Mouse (Mus musculus): ENCODE measurements around the gene Ipo13.

Gene Ipo13

DNA sequence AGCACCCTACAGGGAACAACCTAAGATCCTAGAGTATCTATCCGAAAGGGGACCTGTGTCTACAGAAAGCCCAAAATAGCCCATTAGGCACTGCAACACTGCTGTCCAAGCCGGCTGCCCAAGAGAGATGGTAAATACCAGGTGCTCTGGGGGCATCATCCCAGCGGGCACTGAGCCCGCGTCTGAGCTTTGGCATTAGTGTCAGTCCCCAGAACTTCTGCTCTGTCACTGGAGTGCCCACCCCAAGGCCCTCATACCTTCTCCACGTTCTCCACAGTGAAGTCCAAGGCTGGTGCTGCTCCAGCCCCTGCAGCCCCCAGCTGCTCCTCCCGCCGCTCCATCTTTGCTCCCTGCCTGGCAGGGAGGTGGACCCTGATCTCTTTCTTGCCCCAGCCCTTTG is 768 bp downstream of the Ipo13 start:
- DNase-seq (ENCODE audit: low read depth) = no peak

DNA sequence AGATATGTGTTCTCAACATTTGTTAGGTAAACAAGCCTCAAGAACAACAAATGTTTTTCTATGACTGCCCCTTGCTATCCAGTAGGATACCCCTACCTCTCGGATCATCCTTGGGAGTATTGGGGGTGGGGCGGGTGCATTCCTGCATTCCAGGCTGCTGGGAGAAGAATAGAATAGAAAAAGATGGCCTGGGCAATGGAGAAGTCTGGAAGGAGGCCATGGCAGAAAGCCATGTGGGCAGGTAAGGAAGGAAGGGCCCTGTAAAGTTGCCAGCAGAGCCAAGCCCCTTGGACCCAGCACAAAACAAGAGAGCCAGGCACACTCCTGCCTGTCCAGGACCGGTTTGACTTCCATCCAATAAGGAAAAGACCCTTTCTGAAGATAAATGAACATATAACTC is 1.4 kb downstream of the Ipo13 start:
- DNase-seq (ENCODE audit: low read depth) = no peak

DNA sequence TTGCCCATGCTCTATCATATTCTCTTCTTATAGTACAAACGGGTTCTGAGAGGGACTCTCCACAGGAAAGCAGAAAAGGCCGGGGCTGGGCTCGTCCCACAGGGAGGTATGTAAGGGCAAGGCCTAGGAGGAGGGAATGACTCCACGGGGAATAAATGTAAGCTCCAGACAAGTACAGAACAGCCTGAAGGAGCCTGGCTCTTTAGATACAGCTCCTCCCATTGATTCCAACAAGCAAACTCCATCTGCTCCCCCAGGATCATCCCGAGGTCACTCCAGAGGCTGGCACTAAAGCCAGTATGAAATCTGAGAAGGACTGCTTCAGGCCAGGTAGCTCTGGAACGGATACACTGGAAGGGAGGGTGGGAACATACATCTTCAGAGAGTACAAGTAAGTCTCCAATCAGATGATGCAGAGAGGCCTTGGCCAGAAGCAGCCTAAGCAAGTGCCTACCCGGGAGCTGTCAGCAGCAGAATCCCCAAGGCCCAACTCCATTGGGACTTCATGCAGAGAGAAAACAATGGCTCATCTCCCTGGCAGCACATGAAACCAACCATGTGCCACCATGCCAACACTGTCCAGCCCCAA is 2.0 kb downstream of the Ipo13 start:
- DNase-seq (ENCODE audit: low read depth) = no peak

DNA sequence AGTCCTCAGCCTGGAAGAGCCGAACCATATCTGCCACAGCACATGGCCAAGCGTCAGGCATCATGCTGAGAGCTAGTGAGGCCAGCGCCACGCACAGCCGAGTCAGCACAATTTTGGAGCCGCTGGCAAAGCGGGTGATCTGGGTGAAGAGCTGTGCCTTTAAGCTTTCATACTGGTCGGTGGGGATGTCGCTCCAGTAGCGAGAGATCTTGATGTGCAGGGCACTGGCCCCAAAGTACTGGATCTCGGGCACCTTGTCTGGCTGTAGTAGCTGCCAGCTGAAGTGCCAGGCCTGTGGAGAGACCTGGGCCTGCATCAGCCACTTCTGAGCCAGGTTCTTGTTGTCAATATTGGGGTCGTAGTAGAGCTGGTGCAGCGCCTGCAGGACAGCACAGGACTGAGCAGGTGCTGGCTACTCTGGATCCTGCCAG is 2.7 kb downstream of the Ipo13 start:
- no peak for DNase-seq (ENCODE audit: low read depth)

DNA sequence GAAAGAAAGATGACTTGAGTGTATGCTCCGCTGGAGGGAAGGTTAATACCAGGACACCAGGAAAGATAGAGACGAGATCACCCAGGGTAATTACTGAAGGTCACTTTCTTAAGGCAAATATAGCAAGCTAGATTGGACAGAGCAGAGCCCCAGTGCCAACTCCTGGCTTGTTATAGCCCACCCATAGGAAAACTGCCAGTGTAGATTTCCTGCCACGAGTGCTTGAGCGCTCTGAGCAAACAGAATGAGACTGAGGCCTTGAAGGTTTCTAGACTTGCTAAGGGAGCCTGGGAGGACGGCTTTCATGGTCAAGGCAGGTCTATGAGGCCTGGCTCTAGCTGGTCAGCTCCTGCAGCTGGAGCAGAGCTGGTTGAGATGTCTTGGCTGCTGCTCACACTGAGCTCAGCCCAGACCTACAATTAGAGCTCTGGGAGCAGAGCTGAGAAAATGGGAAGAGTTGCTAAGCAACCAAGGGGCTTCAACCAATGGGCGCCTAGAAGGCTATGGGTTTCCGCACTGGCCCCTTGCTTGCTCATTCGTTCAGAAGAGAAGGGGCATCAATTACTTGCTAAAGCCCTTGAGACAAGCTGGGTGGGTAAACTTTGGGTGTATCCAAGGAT is 5.9 kb downstream of the Ipo13 start:
- DNase-seq (ENCODE audit: low read depth) = no peak

DNA sequence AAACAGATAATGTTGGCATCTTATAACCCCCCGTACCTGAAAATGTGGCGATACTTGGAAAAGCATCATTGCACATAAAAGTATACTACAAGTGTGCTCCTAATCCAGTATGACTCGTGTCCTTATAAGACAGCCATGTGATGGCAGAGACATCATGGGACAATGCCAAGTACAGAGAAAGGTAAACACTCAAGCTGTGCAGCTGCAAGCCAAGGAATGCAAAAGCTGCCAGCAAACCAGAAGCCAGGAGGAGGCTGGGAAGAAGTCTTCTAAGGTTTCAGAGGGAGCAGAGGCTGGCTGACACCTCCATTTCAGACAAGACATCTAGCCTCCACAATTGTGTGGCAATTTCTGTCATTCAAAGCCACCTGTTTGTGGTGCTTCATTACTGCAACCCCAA is 8.6 kb downstream of the Ipo13 start:
- no peak for DNase-seq (ENCODE audit: low read depth)

DNA sequence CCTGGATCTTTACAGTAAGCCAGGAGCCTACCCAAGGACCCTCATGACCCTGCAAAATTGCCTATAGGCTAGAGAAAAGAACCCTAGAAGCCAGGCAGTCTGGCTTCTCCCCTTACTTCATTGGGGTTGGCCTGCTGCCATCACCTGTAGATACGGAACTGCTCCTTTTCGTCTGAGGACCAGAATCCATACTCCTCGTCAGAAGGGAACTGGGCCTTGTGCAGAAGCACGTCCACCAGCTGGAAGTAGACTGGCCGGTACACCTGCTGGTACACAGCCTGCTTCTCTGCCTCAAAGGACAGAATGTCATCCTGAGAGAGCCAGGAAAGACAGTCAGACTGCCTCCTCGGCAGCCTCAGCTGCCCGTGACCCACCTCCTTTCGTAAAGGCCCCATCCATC is 10.0 kb downstream of the Ipo13 start:
- no peak for DNase-seq (ENCODE audit: low read depth)

DNA sequence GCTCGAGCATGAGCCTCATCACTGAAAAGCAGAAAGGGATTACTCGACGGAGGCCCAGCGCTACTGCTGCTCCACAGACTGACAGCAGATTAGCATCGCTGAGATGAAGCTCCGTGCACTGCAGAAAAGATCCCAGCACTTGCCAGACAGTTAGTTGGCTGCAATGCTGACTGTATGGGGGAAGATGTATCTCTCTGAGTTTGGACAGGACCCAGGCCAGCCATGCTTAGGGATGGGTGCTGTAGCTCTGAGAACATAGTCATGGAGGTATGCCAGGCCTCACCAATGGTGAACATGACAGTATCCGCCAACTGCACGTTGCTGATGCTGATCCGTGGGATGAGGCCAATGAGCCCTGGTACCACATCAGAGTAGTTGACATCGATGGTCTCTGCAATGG is 10.7 kb downstream of the Ipo13 start:
- DNase-seq (ENCODE audit: low read depth) = no peak

DNA sequence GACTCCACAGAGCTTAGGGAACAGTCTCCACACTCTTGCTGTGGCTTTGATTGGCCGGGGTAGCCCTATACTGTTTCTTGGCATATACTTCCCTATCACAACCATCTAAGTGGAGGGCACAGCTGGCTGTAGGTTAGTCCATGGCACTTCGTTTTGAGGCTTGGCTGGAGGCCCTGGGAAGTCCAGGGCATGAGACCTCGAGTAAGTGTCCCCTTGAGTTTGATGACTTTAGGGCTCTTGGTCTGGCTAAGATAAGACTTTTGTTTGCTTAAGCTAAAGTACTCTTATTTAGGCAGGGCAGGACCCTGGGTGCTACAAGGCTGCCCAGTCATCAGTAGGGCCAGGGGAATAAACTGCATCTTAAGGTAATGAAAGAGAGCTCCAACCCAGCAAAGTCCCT is 16.7 kb downstream of the Ipo13 start:
- DNase-seq (ENCODE audit: low read depth) = no peak

DNA sequence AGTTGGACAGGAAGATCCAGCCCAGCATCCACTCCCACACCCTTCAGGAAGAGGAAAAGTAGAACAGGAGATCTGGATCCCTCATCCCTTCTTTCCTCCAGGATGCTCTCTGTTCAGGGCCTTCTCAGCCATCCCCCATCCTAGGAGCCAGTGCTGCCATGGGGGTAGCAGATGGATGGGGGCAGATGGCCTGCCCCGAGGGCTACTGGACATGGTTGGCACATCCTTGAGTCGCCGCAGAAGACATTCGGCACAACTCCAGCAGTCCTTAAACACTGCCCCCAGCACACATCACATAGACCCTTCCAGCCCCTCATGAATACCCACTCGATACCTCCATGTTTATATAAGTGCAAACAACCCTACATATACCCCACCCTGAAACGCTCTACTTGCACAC is 18.8 kb downstream of the Ipo13 start:
- DNase-seq (ENCODE audit: low read depth) = no peak

DNA sequence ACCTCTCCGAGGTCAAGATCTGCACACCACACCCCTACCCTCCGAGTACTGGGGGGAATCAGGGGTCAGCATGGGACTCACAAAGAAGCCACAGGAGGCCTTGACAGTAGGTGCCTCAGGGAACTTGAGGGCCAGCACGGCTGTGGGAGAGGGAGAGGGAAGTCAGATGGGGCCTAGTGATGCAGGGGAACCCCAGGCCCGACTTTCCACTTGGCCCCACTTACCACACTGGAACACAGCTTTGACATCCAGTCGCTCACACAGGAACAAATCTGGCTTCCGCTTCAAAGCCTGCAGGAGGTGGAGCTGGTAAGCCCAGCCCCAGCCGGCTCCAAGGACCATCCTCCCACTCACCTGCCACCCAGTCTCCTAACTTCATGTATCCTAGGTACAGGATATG is 19.5 kb downstream of the Ipo13 start:
- DNase-seq (ENCODE audit: low read depth) = no peak

DNA sequence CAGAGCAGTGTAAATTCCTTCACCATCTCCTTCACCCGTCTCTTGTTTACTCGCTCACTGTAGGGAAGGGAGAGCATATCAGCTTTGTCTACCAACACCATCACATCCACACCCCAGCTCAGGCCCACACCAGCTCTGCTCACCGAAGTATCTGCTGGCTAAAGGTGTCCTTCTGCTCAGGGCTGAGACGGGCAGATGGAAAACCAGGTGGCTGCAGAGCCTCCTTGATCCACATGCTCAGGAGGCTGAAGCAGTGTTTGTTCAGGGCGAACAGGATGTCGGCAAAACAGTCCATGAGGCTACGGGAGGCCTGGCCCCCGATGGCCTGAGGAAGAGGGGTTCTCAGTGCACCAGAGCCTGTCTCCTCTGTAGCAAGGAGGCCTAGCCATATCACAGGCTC is 20.2 kb downstream of the Ipo13 start:
- DNase-seq (ENCODE audit: low read depth) = no peak

DNA sequence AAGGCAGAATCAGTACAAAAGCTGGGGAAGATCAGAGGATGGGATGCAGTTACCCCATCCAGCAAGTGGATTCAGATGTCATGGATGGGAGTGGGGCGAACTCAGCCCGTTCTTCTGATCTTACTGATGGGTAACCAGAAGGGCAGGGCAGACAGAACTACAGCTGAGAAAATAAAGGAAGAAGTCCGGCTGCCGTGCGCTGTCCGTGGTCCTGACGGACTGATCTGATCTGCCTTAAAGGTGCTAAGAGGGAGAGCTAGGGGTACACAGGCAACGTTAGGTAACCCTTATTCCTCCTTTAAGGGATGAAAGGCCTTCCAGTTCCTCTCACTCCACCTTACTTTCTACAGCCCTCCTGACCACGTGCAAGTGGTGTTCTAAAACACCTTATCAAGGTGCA is 21.4 kb downstream of the Ipo13 start:
- peak; percentile 61 for DNase-seq (ENCODE audit: low read depth)

DNA sequence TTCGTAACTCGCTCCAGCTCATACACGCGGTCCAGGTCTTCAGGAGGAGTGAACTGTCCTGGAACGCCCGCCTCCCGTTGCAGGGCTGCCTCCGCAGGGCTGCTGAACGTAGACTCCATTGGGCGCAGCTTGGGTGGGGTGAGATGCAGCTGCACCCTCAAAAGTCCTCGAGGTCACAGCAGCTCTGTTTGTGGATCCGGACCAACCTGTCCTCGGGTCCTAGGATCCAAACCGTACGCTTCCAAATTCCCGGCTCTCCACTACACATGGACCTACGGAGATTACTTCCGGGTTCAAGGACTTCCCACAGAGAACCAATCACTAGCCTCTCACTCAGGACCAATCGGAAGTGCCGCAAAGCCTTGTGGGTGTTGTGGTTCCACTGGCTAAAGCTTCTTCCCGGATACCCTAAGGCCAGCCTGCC is 23.0 kb downstream of the Ipo13 start, which contains the start of gene Dph2:
Gene Dph2, minus strand, starts transcription at position 295 of the 424 bp plus-strand sequence.
- peak; percentile 78 for DNase-seq (ENCODE audit: low read depth)

DNA sequence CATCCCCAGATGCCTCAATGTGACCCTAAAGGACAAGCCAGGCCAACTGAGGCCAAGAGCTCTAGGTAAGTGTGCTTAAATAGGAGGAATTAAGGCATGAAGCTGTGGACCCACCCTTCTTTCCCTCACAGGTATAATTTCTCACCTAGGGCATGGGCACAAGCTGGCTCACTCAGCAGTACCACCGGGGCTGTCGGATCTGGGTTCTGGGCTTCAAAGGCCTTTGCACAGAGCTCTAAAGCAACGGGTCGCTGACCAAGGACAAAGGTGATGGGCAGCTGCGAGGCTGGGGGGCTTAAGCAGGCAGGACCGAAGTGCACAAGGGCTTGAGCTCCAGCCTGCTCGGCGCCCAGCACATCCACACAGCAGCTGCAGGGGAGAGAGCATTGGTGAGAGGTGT is 24.0 kb downstream of the Ipo13 start:
- DNase-seq (ENCODE audit: low read depth) = no peak

DNA sequence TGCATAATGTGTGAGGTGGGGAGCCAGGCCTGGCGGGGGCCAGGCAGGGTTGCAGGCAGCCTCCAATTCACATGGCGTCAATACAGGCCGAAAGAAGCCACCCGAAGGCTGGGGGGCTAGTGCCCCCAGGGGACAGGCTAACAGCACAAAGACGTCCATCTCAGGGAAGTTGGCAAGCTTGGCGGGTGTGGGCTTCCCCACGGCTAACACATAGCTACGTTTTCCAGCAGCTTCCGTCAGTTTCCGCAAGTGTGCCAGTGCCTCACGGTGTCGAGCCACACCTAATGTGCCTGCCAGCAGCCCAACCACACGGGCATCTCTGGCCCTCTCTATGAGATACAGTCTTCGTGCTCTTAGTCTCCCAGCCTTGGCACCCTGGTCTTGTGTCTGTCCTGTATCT is 24.8 kb downstream of the Ipo13 start:
- no peak for DNase-seq (ENCODE audit: low read depth)

DNA sequence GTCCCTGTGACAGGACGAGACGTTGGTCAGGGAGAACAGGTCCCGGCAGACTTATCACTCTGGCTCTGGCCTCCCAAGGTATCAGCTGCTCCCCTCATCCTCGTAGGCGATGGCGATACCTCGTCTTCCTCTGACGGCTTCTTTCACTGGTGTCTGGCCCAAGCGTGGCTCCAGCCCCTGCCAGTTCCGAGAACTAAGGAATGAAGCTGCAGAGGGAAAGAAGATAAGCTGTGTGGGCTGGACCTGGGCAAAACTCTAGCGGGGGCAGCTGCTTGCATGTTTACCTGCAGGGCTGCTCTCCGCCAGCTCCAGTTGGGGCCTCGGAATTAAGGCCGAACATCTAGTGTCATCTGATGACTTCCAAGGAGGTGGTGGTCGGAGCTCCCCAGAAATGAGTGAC is 25.3 kb downstream of the Ipo13 start:
- no peak for DNase-seq (ENCODE audit: low read depth)

DNA sequence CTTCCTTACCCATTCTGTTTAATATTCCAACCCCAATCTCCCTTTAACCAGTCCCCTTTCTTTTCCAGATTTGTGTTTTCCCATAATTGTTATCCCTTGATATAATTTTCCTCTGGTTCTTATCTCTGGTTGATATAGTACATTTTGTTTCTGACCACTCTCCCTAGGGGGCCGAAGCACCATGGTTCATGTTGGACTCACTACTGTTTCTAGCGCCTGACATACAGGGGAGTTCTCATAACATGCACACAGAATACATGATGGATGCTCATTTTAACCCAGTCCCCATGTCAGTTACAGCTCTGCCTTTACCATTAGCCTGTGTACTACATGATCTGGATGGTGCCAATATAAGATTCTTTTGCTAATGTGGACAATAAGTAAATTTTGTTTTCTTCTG is 26.9 kb downstream of the Ipo13 start:
- DNase-seq (ENCODE audit: low read depth) = no peak

DNA sequence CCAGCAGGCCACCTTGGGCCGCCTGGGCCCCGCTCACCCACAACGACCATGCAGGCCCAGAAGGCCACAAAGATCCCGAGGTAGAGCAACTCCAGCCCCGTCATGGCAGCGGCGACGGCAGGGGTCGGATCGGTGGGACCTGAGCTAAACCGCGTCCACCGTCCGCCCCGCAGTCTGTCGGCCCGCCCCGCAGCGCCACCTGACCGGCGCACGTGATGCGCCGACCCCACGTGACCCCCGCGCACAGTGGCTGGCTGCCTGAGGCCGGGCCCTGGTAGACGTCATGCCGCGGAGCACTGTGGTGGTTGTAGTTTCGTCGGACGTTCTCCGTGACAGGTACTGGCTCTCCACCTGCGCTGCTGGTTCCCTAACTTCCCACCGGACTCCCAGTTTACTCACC is 27.7 kb downstream of the Ipo13 start, which contains the start of gene Atp6v0b:
Gene Atp6v0b, minus strand, starts transcription at position 201 of the 400 bp plus-strand sequence.
- DNase-seq (ENCODE audit: low read depth) = peak; percentile 76

DNA sequence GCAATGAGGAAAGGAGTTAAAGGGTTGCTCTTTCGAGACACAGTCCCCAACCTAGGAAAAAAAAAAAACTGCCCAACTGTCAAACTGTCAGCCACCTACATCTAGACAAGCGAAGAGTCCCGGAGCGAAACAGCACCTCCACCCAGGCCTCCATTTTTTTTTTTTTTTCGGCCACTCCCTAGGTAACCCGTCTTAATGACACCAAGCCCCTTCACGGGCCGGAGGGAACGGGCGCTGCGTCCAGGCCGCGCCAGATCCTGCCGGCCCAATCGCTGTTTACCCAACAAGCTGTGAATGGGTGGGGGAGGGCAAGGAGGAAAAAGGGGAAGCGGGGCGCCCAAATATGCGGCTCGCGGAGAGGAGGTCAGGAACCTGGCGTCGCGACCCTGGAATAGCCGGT is 28.2 kb downstream of the Ipo13 start:
- DNase-seq (ENCODE audit: low read depth) = no peak

DNA sequence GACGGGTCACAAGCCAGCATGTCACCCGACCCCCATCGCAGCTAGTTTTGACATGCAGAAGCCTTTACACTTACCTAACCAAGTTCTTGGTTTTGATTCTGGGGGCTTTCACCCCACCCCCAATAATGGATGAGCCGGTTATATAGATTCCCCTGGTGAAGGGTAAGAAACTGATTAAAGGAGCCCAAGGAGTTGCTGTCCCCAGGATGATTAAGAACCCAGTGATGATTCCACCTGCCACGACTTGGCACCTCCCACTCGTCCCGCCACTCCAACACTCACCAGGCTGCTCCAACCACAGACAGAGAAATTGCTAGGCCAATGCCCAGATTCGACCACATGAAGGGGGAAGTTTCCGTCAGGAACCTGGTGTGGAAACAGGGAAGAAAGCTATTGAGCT is 28.8 kb downstream of the Ipo13 start:
- DNase-seq (ENCODE audit: low read depth) = no peak

DNA sequence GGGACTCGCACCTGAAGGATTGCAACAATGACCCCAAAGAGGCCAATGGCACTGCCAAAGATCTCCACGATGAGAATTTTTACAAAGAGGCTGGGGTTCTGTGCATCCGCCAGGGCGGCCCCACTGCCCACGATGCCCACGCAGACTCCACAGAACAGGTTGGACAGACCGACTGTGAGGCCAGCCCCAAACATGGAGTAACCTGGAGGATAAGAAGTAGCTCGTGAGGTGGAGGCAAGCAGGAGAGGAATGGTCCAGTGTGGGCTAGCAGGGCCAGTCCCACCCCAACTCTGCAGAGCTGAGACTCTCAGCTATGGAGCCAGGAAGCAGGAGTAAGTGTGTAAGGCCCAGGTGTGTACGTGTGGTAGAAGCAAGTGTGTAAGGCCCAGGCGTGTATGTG is 29.7 kb downstream of the Ipo13 start:
- DNase-seq (ENCODE audit: low read depth) = no peak

DNA sequence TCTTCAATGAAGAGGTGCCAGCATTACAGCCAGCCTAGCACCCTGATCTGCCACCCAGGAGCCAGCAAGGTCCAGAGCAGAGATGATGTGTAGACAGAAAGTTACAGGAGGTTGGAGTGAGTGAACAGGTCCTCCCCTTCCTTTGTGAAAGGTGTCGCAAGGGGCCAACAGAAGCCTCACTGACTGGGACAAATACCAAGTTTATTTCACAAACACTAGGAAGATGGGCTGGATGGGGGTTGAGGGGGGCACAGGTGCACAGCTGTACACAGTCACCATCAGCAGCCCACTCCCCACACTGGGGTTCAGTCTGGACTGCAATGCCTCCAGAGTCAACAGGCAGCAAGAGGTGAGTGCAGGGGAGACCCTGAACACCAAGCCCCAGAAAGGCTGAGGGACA is 30.7 kb downstream of the Ipo13 start:
- DNase-seq (ENCODE audit: low read depth) = no peak

Data from c-Kit-positive CD71-negative TER-119-negative erythroid progenitor cells, embryonic 14.5 days (primary cell).